Mouse (Mus musculus) heart, adult 9 months (tissue): ENCODE measurements at regions not wholly inside any gene's neighbourhood (a gene's known extent, or its start where the extent isn't known, plus 50 kb on each side); places are given as distances from the start of the nearest gene placed in this dataset.

Source experiments
- DNase-seq, 2 experiments: peaks; one replicate each; pipeline ENCODE4 v3.0.0; 2022; ENCODE audit warnings: low spot score in 2 of 2

DNA sequence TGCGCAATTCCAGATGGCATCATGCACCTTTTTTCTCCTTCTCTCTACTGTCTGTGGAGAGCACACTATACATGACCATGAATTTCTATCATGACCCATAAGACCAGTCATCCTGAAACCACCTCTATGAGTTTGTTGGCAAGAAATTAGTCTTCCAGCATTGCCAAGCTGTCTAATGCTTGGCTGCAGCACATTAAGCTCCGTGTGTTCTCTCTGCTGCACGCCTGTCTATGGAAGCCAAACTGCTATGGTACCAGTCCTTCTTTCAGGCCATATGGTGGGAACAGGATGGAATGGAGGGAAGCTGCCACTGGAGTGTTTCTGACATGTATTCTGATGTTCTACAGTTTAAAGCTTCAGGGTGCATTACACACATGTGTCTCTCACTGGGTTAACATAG lies 121.0 kb upstream of the Cblb start:
- no peak for DNase-seq

DNA sequence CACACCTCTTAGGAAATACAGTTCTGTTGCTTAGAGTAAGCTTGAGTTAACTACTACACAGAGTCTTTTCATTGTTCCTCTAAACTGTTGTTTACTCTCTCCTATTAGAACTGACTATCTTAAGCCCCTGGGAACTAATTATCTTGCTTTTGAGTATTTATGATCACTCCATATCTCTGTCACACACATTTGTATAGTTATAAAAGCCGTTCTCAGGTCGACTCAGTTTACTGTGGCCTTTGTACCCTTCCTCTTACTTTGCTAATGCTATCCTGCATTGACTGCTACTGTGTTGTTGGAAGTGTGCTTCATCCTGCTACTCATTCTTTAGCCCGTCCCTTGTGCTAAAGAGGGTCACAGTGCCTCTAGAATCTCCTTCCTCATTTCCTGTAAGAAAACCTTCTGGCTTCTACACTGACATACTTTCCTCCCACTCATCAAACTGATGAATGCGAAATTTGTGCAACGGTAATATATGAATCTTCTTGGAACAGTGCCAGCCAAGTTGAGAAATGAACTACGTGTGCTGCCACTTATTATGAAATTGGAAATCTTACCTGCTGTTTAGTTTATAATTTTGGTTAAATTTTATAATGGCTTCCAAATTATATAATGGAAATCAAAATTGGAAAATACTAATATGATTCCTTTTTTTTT lies 119.8 kb upstream of the Cblb start:
- no peak for DNase-seq

DNA sequence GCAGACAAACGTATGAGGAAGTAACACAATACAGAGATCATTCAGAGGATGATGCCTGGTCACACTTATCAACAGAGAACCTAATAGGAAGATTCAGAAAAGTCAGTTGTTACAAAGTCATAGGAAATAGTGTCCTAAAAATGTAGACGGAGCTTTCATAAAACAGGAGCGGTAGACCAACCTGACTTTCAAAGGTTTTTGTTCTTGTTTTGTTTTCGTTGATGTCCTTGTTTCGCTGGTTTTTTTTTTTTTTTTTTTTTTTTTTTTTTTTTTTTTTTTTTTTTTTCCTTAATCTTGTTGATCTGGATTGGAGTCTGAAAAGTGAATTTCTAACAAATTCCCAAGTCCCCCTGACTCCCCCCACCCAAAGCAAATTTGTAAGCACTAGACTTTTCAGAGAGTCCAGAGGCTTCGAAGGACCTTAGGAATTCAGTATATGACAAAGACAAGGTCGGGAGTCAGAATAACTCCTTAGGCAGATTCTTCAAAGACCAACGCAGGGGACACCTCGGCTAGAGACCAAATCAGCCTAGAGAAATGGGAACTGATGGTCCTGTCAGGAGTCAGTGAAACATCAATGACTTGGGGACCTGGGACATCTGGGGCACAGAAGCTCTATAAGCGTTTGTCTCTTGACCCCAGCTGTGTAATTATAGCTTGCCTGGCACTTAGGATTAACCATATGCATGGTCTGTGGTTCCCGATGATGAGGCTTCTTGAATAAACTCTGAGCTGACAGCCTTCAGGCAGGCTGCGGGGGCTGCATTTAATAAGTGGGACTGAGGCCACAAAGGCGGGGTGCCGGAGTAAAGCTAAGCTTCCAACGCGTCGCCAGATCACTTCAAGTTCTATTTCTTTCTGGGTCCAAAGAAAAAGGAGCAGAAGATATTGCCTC lies 115.7 kb upstream of the Cblb start:
- DNase-seq: no peak

DNA sequence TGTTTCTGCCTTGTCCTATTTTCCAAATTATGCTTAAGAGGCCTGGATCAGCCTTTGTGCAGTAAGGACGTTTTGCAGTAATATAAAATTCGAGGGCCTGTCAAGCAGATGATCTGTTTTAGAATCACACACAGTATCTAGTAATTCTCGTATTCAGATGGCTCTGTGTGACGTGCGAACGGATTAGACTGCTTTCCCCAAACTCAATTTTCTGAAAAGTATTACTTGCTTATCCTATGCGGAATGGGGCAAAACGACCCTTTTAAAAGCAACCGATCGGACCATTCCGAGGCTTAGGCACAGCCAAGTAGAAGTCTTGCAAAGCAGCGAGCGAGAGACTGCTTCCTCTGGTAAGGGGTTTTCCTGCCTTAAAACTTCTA lies 115.1 kb upstream of the Cblb start:
- DNase-seq: no peak

DNA sequence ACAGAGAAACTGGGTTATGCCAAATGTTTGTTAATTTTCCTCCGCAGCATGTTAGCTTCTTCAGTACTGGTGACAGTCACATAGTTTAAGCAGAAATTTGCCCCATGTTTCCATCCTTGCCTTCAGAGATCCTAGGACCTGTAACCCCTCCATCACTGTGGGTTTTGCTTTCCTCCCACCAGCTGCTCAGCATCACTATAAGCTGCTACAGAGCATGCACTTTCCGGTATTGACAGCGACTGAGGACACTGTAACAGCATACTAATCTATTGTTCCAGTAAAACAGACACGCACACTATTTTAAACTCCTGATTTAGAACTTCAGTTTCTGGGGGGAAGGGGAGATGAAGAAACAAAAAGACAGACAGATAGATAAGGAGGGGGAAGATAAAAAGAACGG lies 114.7 kb upstream of the Cblb start:
- DNase-seq: no peak

DNA sequence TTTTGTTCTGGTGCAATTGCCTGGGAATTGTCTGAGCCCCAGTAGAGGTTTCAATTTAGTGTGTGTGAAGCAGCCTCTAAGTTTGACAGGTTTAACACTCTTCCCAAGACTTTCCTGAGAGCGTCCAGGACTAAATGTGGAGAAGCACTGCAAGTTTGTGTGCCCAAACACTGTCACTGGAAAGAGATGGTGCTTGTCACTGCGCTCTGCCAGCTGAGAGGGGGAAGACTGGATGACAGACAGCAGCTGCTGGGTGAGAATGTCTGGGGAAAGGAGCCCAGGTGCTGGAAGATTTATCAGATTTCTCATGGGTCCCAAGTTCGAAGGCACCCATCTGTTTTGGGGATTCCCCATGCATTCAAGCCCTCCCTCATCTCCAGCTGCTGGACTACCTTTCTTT lies 114.2 kb upstream of the Cblb start:
- DNase-seq: no peak

DNA sequence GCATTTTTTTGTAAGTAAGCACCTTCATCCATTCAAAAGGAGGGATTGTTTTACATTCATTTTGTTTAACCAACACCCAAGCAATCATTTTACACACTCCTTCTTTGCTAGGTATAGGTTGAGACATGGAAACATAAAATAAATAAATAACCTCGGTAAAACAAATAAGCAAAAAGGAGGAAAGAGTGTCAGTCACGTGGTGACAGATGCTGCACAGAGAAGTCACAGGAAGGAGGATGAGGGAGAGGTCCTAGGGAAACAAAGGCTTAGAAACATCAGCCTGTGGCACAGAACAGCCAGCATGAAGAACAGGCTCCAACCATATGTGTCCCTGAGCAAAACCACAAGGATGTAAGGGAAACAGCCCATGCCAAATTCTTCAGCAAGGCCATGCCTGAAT lies 113.5 kb upstream of the Cblb start:
- no peak for DNase-seq

DNA sequence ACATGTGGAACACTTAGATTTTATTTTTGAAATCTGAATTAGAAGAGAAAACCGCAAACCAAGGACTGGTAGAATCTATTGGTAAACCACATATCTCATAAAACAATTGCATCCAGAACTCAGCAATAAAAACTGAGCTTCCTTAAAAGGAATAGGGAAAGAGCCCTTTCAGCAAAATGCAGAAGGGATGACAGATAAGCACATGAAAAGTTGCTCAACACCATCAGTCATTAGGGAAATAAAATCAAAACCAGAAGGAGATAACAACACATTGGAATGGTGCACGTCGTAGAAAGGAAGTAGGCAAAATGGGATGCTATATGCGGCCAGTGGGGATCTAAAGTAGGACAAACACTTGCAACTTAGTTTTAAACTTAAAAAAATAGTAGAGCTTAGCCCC lies 110.0 kb upstream of the Cblb start:
- DNase-seq: peak; percentile 5 to 12

DNA sequence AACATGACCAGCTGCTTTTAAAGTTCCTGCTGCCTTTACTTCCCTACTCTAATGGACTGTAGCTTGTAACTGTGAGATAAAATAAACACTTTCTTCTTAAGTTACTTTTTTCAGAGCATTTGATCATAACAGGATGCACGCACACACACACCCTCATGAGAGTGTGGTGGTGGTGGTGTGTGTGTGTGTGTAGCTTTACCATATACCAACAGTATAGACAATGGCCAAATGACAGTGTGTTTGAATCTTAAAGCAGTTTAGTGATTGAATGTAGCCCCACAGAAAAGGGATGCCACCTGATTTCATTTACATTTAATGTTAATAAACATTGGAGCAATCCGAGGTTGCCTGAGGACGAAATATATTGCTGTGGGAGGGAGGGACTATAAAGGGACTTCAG lies 108.4 kb upstream of the Cblb start:
- no peak for DNase-seq

DNA sequence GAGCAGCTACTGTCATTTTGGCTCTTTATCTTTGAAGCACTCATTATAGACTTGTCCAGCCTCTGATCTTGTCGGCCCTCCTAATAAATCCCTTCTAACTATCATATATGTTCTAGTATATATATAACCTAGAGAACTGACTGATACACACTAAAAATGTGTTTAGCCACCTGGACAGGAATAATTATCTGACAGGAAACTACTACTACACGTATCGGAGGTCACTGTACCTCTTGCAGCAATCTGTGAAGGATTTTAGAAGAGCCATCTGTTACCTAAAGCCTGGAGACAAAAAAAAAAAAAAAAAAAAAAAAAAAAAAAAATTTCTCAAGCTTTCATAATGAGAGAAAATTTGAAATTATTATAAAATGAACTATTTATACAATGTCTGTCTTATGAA lies 105.4 kb upstream of the Cblb start:
- DNase-seq: no peak

DNA sequence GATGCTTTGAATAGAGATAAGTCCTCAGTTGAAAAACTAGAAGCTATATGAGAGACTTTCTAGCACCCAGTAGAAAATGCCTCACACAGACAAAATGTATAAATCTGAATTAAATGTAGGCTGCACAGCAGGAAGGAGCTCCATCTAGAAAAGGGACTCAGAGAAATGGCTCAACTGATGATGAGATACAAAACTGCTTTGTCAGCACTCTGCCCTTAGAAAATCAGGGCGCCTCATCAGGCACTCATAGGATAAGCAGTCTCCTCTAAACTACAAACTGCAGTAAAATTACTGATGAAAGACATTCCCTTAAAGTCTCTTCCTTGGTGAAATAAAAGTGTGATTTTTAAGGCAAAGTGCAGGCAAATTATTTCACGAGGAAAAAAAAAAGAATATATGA lies 97.9 kb upstream of the Cblb start:
- DNase-seq: no peak

DNA sequence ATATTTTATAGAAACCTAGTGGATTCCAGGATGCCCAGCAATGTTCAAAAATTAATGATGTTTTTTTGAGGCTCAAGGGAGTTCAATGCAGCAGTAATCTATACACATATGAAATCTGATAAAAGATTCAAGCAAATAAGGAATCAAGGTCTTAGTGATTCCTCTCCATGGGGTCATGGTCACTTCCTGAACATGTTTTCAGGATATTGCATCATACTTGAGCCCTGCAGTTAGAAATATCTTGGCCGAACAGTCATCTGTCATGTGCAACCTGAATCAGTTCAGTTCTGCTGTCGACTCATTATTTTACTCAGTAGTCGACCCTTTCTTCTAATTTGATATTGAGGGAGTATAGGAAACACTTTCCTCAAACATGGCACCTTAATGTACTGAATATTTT lies 97.1 kb upstream of the Cblb start:
- DNase-seq: no peak

DNA sequence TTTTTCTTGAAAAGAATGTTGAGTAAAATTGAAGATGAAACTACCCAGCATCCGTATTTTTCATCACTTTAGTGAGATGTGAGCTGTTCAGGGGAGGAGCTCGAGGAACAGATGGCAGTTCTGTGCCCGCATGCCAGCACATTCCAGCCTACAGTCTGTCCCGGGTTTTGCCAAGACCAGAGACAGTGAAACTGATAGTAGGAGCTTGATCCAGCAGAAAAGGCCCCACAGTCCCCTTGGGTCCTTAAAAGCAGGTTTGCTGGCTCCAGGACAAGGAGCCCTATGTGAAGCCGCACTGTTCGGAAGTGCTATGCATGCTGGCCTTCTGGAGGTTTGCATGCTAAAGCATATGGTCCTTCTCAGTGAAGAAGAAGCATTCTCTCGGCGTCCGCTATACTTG lies 93.7 kb upstream of the Cblb start:
- DNase-seq: no peak

DNA sequence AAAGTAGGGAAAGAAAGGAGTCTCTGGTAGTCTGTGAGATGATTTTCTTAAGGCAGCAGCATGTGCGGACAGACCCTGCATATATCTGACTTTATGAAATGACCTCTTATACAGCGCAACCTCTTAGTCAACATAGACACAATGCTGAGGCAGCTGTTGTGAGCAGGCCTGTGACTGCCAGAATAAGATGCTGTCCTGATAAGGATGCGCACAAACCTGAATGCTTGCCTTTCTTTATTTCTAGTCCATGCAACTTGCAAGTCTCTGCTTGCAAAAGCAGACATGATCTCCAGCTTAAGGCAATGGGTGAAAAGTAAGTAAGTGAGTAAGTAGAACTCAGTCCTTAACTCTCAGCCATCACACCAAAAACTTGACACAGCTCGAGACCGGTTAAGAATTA lies 92.0 kb upstream of the Cblb start:
- no peak for DNase-seq

DNA sequence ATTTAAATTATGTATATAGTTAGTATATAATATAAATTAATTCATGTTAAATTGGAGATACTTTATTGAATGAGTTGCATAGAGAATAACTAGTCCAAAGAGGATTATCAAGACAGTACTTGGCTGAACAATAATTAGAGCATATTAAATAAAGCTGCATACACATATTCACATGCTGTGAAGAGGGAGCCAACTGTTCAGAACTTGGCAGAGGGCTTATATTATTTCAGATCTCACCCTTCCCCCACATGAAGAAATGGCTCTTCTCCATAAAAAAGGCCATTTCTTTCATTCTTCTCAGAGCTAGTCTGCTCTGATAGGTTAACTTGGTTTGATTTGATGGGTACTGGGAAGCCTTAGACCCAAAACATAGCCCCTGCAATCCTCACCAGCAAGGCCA lies 90.5 kb upstream of the Cblb start:
- no peak for DNase-seq

DNA sequence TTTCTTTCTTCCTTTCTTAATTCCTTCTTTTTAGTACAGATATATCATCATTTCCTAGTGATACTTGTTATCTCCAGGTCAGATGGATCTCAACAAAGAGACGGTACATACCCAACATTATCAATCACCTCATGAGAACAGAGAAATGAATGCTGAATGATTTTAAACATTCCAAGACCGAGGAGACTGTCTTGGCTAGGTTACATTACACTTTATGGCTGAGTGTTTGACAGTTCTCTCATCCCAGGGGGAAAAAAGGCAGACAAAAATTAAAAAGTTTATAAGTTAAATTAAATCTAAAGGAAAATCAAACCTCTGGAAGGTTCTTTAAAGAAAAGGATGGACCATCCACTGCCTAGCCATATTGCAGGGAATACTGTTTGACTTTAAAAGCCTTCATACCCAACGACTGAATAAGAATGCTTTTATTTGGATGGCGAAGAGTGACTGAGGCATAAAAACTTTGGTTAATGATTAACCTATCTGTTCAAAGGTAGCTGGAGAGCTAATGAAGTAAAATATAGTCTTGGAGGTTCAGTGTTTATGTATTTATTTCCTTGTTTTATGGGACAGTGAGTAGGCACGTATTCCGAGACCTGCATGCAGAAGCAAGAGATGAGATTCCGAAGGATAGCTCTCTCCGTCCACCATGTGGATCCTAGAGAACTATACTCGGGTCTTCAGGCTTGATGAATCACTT lies 88.4 kb upstream of the Cblb start:
- no peak for DNase-seq

DNA sequence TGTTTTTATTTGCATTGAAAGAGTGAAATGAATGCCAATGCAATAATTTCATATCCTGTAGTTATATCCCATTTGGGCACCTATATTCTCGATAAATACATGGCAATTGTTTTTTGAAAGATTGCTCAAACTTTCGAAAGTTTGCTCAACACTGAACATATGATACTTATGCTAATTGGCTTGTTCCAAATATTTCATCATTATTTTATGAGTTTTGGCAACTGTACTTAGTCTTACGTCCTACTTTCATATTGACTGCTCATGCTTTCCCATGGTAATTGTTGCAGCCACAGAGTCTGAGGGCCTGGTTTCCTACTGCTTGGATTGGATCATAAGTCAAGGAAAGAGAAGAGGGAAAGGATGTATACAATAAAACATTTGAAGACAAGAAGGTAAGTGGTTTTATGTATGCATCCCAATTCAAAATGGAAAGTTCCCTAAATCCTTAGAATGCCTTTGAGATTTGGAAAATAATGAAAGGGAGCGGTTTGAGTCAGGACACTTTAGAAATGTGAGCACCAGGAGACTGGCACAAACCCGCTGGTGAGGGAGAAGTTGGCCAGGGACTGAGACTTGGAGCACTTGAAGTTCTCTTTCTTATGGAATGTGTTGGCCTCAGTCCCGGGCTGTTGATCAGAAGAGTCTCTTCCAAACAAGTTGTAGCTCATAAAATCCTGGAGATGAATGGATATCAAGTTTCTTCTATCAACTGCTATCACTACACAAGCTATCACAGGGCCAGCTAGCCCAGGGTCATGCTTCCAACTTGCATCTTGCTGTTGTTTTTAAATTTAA lies 63.8 kb upstream of the Cblb start:
- DNase-seq: no peak
